Mouse (Mus musculus): Measurements from ENCODE around the gene Parp14.

DNA sequence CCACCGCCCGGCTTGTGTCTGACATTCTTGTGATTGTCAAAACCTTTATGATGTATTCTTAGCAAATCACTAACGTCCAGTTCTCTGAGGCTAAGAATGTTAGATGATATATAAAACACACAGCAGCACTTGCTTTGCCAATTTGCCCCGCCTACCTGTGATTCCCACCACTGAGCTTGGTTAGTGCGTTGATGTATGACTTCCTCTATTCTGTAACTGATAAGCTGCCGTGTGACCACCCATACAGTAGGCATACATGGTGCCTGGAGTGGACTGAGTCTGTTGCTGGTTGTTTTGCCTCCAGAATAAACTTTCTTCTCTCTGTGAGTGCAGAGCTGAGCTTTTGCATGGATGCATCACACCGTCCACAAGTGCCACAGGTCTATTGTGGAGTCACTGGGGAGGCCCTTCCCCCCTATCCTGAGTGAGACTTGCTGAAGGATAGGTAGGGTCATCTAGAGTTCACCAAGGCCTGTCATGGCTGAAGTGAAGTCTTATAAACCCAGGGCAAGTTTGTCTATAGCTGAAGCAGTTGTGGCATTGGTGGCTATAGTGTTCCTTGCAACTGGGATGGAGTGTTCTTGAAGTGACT lies 87.1 kb downstream of the Parp14 start:
- no peak for TF ChIP-seq POLR2A (IDR thresholded peaks at IDR 0.05; ENCODE audit: insufficient read length, low read depth)
- no peak for TF ChIP-seq CEBPB (IDR thresholded peaks at IDR 0.05; ENCODE audit: insufficient read depth, poor library complexity, severe bottlenecking)
- no peak for TF ChIP-seq REST (IDR thresholded peaks at IDR 0.05; ENCODE audit: insufficient read depth, insufficient read length)
- TF ChIP-seq MAX (IDR thresholded peaks at IDR 0.05; ENCODE audit: low read depth) = no peak
- TF ChIP-seq E2F4 (IDR thresholded peaks at IDR 0.05; ENCODE audit: insufficient read depth) = no peak
- no peak for TF ChIP-seq TCF12 (IDR thresholded peaks at IDR 0.05; ENCODE audit: insufficient read depth, poor library complexity, severe bottlenecking)
- TF ChIP-seq POLR2AphosphoS2 (IDR thresholded peaks at IDR 0.05; ENCODE audit: insufficient read length, low read depth) = no peak
- no peak for TF ChIP-seq MYOG (IDR thresholded peaks at IDR 0.05; ENCODE audit: control insufficient read depth in 1 of 3, insufficient read depth in 1 of 3, insufficient read length in 2 of 3, low read depth in 2 of 3)
- no peak for TF ChIP-seq USF1 (IDR thresholded peaks at IDR 0.05; ENCODE audit: low read depth)

All from myocyte (in vitro differentiated cells).